Mouse (Mus musculus): ENCODE measurements around the gene Jund. TPM values are rescaled to one million over a fixed set of nuclear protein-coding genes. Genes with fewer than 3 reads are reported as not detected.

Gene Jund
- total and polyA plus RNA-seq, 3 experiments = 16.5 to 18.8 TPM; not detected in 1

- Histone ChIP-seq H3K27ac (ENCODE audit: control insufficient read depth, low read depth, low read length) (no peak overlapping the region), H3K4me1 (ENCODE audit: control insufficient read depth in 1 of 2, insufficient read depth in 2 of 2, low read length in 2 of 2) (no peaks in the 10 kb centered on the region), H3K4me3 (ENCODE audit: control insufficient read depth in 1 of 2, insufficient read depth in 1 of 2, low read depth in 2 of 2, low read length in 2 of 2) (no peak overlapping the region), H3K27me3 (ENCODE audit: control insufficient read depth in 1 of 2, insufficient read depth in 2 of 2, low read length in 2 of 2) (peaks cover 0 to 1% of the 10 kb centered on the region in 2 experiments; a peak in 2 of 4 replicates), H3K79me2 (ENCODE audit: control insufficient read depth, insufficient read depth, low read length, poor library complexity) (no peaks in the 10 kb centered on the region), H3K9me3 (replicated peaks; ENCODE audit: insufficient read depth, low read length) (no peaks in the 10 kb centered on the region), H3K36me3 (ENCODE audit: control insufficient read depth in 1 of 2, insufficient read depth in 2 of 2, low read length in 2 of 2) (no peaks in the 10 kb centered on the region), H3K9ac (ENCODE audit: control insufficient read depth, low read depth, low read length, poor library complexity, severe bottlenecking) (no peak overlapping the region)
- no peak for TF ChIP-seq RAD21 (IDR thresholded peaks at IDR 0.05; ENCODE audit: low read depth, low read length)
- no peak for TF ChIP-seq SIN3A (IDR thresholded peaks at IDR 0.05; ENCODE audit: low read length)
- no peak for TF ChIP-seq MAX (IDR thresholded peaks at IDR 0.05; ENCODE audit: low read length)
- TF ChIP-seq JUND (IDR thresholded peaks at IDR 0.05; ENCODE audit: low read depth, low read length) = no peak
- TF ChIP-seq ZNF384 (IDR thresholded peaks at IDR 0.05; ENCODE audit: low read depth, low read length) = no peak
- TF ChIP-seq TCF12 (IDR thresholded peaks at IDR 0.05; ENCODE audit: low read depth, low read length) = no peak
- no peak for TF ChIP-seq ELF1 (IDR thresholded peaks at IDR 0.05; ENCODE audit: low read depth, low read length)
- no peak for TF ChIP-seq NELFE (IDR thresholded peaks at IDR 0.05; ENCODE audit: low read depth, low read length)
- TF ChIP-seq POLR2AphosphoS2 (IDR thresholded peaks at IDR 0.05; ENCODE audit: low read length) = no peak
- no peak for TF ChIP-seq GABPA (IDR thresholded peaks at IDR 0.05; ENCODE audit: low read depth, low read length)
- TF ChIP-seq SMC3 (IDR thresholded peaks at IDR 0.05; ENCODE audit: low read depth, low read length) = no peak
- TF ChIP-seq MAZ (IDR thresholded peaks at IDR 0.05; ENCODE audit: low read depth, low read length) = no peak
- DNase-seq (ENCODE audit: low read depth, low spot score) = no peak
Measured at GRCm38 (mm10) chr8:70742176-70742575, 43.4 kb downstream of the Jund start.

DNA sequence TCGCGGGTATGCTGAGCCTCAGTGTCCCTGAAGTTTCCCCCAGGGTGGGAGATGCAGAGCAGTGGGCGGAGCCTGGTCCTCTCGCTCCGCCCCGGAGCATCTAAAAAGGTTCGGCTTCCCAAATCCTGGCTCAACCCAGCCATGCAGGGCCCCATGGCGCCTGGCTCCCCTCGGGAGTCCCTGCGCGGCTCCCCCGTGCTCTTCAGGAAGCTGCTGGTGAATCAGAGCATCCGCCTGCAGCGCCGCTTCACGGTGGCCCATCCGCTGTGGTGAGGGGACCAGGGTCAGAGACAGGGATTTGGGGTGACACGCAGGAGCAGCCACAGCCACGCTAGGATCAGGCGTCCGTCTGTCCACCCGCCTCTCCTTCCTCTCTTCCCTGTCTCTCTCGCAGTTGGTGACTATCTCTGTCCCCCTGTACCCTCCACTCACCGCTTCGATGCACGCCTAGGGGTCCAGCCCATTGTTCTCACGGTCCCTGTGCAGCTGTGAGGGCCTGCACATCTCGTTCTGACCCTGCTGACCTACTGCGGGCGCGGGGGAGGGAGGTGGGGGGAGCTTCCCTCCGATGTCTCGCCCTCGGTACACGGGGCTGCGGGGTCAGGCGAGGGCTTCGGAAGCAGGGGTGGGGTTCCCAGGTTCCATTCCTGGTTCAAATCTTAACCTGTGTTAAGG, 44.4 kb downstream of the Jund start:
- no peak overlapping the region for H3K9ac ChIP-seq (ENCODE audit: control insufficient read depth, low read depth, low read length, poor library complexity, severe bottlenecking)
- H3K4me1 ChIP-seq (ENCODE audit: control insufficient read depth in 1 of 2, insufficient read depth in 2 of 2, low read length in 2 of 2) = no peaks in the 10 kb centered on the region
- H3K27me3 ChIP-seq (ENCODE audit: control insufficient read depth in 1 of 2, insufficient read depth in 2 of 2, low read length in 2 of 2) = peaks cover 0 to 1% of the 10 kb centered on the region in 2 experiments; a peak in 2 of 4 replicates
- H3K79me2 ChIP-seq (ENCODE audit: control insufficient read depth, insufficient read depth, low read length, poor library complexity) = no peaks in the 10 kb centered on the region
- H3K4me3 ChIP-seq (ENCODE audit: control insufficient read depth in 1 of 2, insufficient read depth in 1 of 2, low read depth in 2 of 2, low read length in 2 of 2) = no peak overlapping the region
- no peak overlapping the region for H3K27ac ChIP-seq (ENCODE audit: control insufficient read depth, low read depth, low read length)
- no peak for TF ChIP-seq ZC3H11A (IDR thresholded peaks at IDR 0.05; ENCODE audit: low read depth, low read length)
- no peak for TF ChIP-seq CHD2 (IDR thresholded peaks at IDR 0.05; ENCODE audit: low read length)
- TF ChIP-seq MAFK (IDR thresholded peaks at IDR 0.05; ENCODE audit: borderline replicate concordance, low read depth, low read length) = no peak
- TF ChIP-seq ETS1 (IDR thresholded peaks at IDR 0.05; ENCODE audit: low read depth, low read length) = no peak
- TF ChIP-seq GATA1 (IDR thresholded peaks at IDR 0.05; ENCODE audit: low read depth, low read length) = no peak
- no peak for TF ChIP-seq ZKSCAN1 (IDR thresholded peaks at IDR 0.05; ENCODE audit: low read depth, low read length)
- no peak for TF ChIP-seq NRF1 (IDR thresholded peaks at IDR 0.05; ENCODE audit: insufficient read depth, low read depth, low read length, poor library complexity, severe bottlenecking)
- no peak for TF ChIP-seq BHLHE40 (IDR thresholded peaks at IDR 0.05; ENCODE audit: borderline replicate concordance, low read depth, low read length)
- no peak for TF ChIP-seq MXI1 (IDR thresholded peaks at IDR 0.05; ENCODE audit: low read depth, low read length)
- no peak for TF ChIP-seq EP300 (IDR thresholded peaks at IDR 0.05; ENCODE audit: low read depth in 1 of 2, low read length in 2 of 2)
- TF ChIP-seq ELF1 (IDR thresholded peaks at IDR 0.05; ENCODE audit: low read depth, low read length) = no peak
- TF ChIP-seq SIN3A (IDR thresholded peaks at IDR 0.05; ENCODE audit: low read length) = no peak
- TF ChIP-seq USF2 (IDR thresholded peaks at IDR 0.05; ENCODE audit: borderline replicate concordance in 1 of 2, insufficient read depth in 1 of 2, low read depth in 1 of 2, low read length in 2 of 2) = no peak
- TF ChIP-seq MAZ (IDR thresholded peaks at IDR 0.05; ENCODE audit: low read depth, low read length) = no peak
- TF ChIP-seq POLR2A (IDR thresholded peaks at IDR 0.05; ENCODE audit: control insufficient read depth in 1 of 2, insufficient read depth in 1 of 2, low read depth in 1 of 2, low read length in 2 of 2, poor library complexity in 1 of 2) = no peak
- no peak for TF ChIP-seq MYB (IDR thresholded peaks at IDR 0.05; ENCODE audit: low read depth, low read length)
- TF ChIP-seq KAT2A (conservative IDR thresholded peaks at IDR 0.05; ENCODE audit: low read depth, low read length) = no peak
- no peak for TF ChIP-seq NELFE (IDR thresholded peaks at IDR 0.05; ENCODE audit: low read depth, low read length)
- no peak for DNase-seq (ENCODE audit: low read depth, low spot score)
- H3K36me3 ChIP-seq (ENCODE audit: control insufficient read depth in 1 of 2, insufficient read depth in 2 of 2, low read length in 2 of 2) = no peaks in the 10 kb centered on the region
- H3K9me3 ChIP-seq (replicated peaks; ENCODE audit: insufficient read depth, low read length) = no peaks in the 10 kb centered on the region

All from MEL (cell line).